16 mouse cellular contexts compared by ENCODE assay signal in the genomic region with DNA sequence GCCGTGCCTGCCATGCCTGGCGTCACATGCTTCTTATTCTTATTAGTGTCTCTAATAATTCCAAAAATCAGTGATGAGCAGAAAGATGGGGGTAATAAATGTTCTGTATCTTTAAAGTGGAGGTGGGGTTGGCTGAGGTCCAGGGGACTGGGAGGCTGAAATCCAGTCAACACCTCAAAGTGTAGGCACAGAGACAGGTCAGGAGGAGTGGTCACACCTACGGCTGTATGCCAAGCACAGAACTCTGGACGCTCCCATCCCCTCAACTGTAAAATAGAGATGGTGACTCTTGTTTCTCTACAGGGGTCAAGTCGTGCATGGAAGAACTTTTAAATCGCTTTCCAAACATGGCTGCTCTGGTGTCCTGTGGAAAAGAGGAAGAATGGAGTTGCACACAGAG.
"Had no signal": no experiment of that assay in that cellular context is flagged by ENCODE, and none has a peak within 500 bp of the region (broad histone marks: within the 10 kb centered on the region; RNA-seq: fewer than 3 reads in every experiment).

No protein-coding gene starts in this region.

- H3K4me2 ChIP-seq: neural tube, embryonic 13.5 days; neural tube, embryonic 15.5 days; stomach, embryonic 15.5 days had no signal

- H3K9me3 ChIP-seq: neural tube, embryonic 13.5 days; neural tube, embryonic 15.5 days; stomach, embryonic 15.5 days had no signal

- DNase-seq: retina, postnatal 1 day; right cerebral cortex, adult 18-20 months; right cerebral cortex, postnatal 14 days; right cerebral cortex, postnatal 25 days; right cerebral cortex, postnatal 4 days; spleen, adult 18-20 months; thymus, adult 18-20 months; thymus, adult 2 months; thymus, postnatal 14 days; thymus, postnatal 25 days; thymus, postnatal 36 days; thymus, postnatal 4 days had no signal

- H3K4me1 ChIP-seq: neural tube, embryonic 13.5 days; neural tube, embryonic 15.5 days; stomach, embryonic 15.5 days had no signal

- H3K27ac ChIP-seq: neural tube, embryonic 13.5 days; neural tube, embryonic 15.5 days; stomach, embryonic 15.5 days; stomach, postnatal 0 days had no signal

- H3K27me3 ChIP-seq: neural tube, embryonic 13.5 days; neural tube, embryonic 15.5 days; stomach, embryonic 15.5 days had no signal

- H3K36me3 ChIP-seq: neural tube, embryonic 13.5 days; neural tube, embryonic 15.5 days; stomach, embryonic 15.5 days had no signal

- H3K4me3 ChIP-seq: neural tube, embryonic 13.5 days; neural tube, embryonic 15.5 days; stomach, embryonic 15.5 days had no signal

- H3K9ac ChIP-seq: neural tube, embryonic 13.5 days; neural tube, embryonic 15.5 days; stomach, embryonic 15.5 days had no signal
